Mouse (Mus musculus) hindbrain, embryonic 16.5 days (tissue): ENCODE results near the gene Ehbp1. TPM values are rescaled to one million over a fixed set of nuclear protein-coding genes. Genes with fewer than 3 reads are reported as not detected.

Experiments used
- ATAC-seq: fragments of 200-750 bp; cut with Nextera tagmentation; 2 replicates; pipeline ENCODE4 v1.8.0; 2017; ENCODE audit warnings: moderate TSS enrichment, moderate library complexity
- H3K27ac ChIP-seq: fragments of 300-500 bp; sonication (generic); 2 replicates; pipeline ENCODE4 v1.5.1; 2014; ENCODE audit warnings: low read depth, mild to moderate bottlenecking, control low read depth, low read length, moderate library complexity
- H3K27me3 ChIP-seq: fragments of 300-500 bp; sonication (generic); replicated peaks from 2 replicates; pipeline ENCODE4 v1.6.1; 2014; ENCODE audit warnings: low read length; ENCODE audit not compliant: control insufficient read depth, insufficient read depth
- H3K36me3 ChIP-seq: fragments of 300-500 bp; sonication (generic); 2 replicates; pipeline ENCODE4 v1.6.1; 2014; ENCODE audit warnings: mild to moderate bottlenecking, low read length, moderate library complexity, mixed read lengths; ENCODE audit not compliant: control insufficient read depth, insufficient read depth
- H3K4me1 ChIP-seq: fragments of 300-500 bp; sonication (generic); 2 replicates; pipeline ENCODE4 v1.6.1; 2014; ENCODE audit warnings: low read depth, low read length; ENCODE audit not compliant: control insufficient read depth, insufficient read depth
- H3K4me2 ChIP-seq: fragments of 300-500 bp; sonication (generic); 2 replicates; pipeline ENCODE4 v1.6.1; 2014; ENCODE audit warnings: mild to moderate bottlenecking, low read length, control low read depth, moderate library complexity
- H3K4me3 ChIP-seq: fragments of 300-500 bp; sonication (generic); 2 replicates; pipeline ENCODE4 v1.5.1; 2014; ENCODE audit warnings: mild to moderate bottlenecking, low read length, control low read depth, moderate library complexity
- H3K9ac ChIP-seq: fragments of 300-500 bp; sonication (generic); 2 replicates; pipeline ENCODE4 v1.6.1; 2014; ENCODE audit warnings: low read depth, mild to moderate bottlenecking, control low read depth, low read length, moderate library complexity
- H3K9me3 ChIP-seq: fragments of 300-500 bp; sonication (generic); 2 replicates; pipeline ENCODE4 v1.6.1; 2014; ENCODE audit warnings: mild to moderate bottlenecking, low read length, moderate library complexity; ENCODE audit not compliant: control insufficient read depth
- WGBS: fragments of 180-500 bp; shearing (Covaris S2); extraction: QIAGEN DNeasy Blood & Tissue Kit; methylation state at CpG from one replicate; pipeline ENCODE4 v1.1.7; 2014; 5-methylcytosine and 5-hydroxymethylcytosine counted together
- polyA plus RNA-seq: library from polyadenylated mRNA; unstranded; fragments of >200 nt; fragmentation: Nextera tagmentation; extraction: Ambion mirVana; gene quantifications from 2 replicates; pipeline ENCODE4 v1.2.1, GENCODE M21; 2015

The Ehbp1 gene
- polyA plus RNA-seq, 1 experiment from 2014 or later: 20.1 TPM

- H3K4me1 ChIP-seq: peaks cover 17% of the 10 kb centered on the region
- H3K36me3 ChIP-seq: no peaks in the 10 kb centered on the region
- WGBS: 4% methylated on average over 20 of the region's 20 CpGs
- H3K9me3 ChIP-seq: peaks cover 2% of the 10 kb centered on the region
- H3K27ac ChIP-seq: no peak overlapping the region
- H3K4me3 ChIP-seq: no peak overlapping the region; the same call in 1 of the 2 replicates
- ATAC-seq: no peak
- peaks cover 47% of the 10 kb centered on the region for H3K27me3 ChIP-seq
- no peak overlapping the region for H3K9ac ChIP-seq
- no peak overlapping the region; the same call in 1 of the 2 replicates for H3K4me2 ChIP-seq
Observed at GRCm38 (mm10) chr11:21997561-21998140, 344.4 kb downstream of the Ehbp1 start.

- no peak overlapping the region; the same call in 1 of the 2 replicates for H3K9ac ChIP-seq
- ATAC-seq: peak; percentile 34
- H3K36me3 ChIP-seq: no peaks in the 10 kb centered on the region
- 1% methylated on average over 54 of the region's 63 CpGs for WGBS
- H3K4me3 ChIP-seq: peak overlapping the region; percentile 27
- peaks cover 15% of the 10 kb centered on the region for H3K4me1 ChIP-seq
- H3K4me2 ChIP-seq: peak overlapping the region; percentile 49
- peaks cover 44% of the 10 kb centered on the region for H3K27me3 ChIP-seq
- peaks cover 2% of the 10 kb centered on the region for H3K9me3 ChIP-seq
- H3K27ac ChIP-seq: no peak overlapping the region
Observed at GRCm38 (mm10) chr11:21996661-21997560, 345.2 kb downstream of the Ehbp1 start.

- H3K4me2 ChIP-seq: peak overlapping the region; percentile 49
- no peak overlapping the region for H3K27ac ChIP-seq
- H3K4me1 ChIP-seq: peaks cover 10% of the 10 kb centered on the region; the same call in 1 of the 2 replicates
- H3K4me3 ChIP-seq: peak overlapping the region; percentile 27; the same call in 1 of the 2 replicates
- no peaks in the 10 kb centered on the region for H3K36me3 ChIP-seq
- H3K27me3 ChIP-seq: peaks cover 42% of the 10 kb centered on the region
- peaks cover 2% of the 10 kb centered on the region for H3K9me3 ChIP-seq
- no peak overlapping the region for H3K9ac ChIP-seq
- no peak for ATAC-seq
- WGBS: 2% methylated on average over 13 of the region's 13 CpGs
Observed at GRCm38 (mm10) chr11:21996325-21996647, 345.8 kb downstream of the Ehbp1 start.

GRCm38 (mm10) chr11:21995534-21996324 lies 346.4 kb downstream of the Ehbp1 start:
- Histone ChIP-seq H3K27me3 (peaks cover 47% of the 10 kb centered on the region), H3K36me3 (no peaks in the 10 kb centered on the region), H3K4me2 (0 out of 2 replicates have a peak overlapping the region, but pooled peaks have one; percentile 49), H3K9ac (no peak overlapping the region), H3K9me3 (peaks cover 2% of the 10 kb centered on the region), H3K4me1 (peaks cover 10% of the 10 kb centered on the region; the same call in 1 of the 2 replicates), H3K27ac (no peak overlapping the region), H3K4me3 (no peak overlapping the region)
- 3% methylated on average over 27 of the region's 27 CpGs for WGBS
- no peak for ATAC-seq

GRCm38 (mm10) chr11:21994377-21995370 lies 347.4 kb downstream of the Ehbp1 start:
- peaks cover 10% of the 10 kb centered on the region; the same call in 1 of the 2 replicates for H3K4me1 ChIP-seq
- WGBS: 2% methylated on average over 34 of the region's 34 CpGs
- no peak overlapping the region for H3K9ac ChIP-seq
- no peak overlapping the region for H3K4me2 ChIP-seq
- H3K4me3 ChIP-seq: no peak overlapping the region
- H3K36me3 ChIP-seq: no peaks in the 10 kb centered on the region
- ATAC-seq: no peak
- H3K27me3 ChIP-seq: peaks cover 44% of the 10 kb centered on the region
- H3K27ac ChIP-seq: no peak overlapping the region
- H3K9me3 ChIP-seq: peaks cover 2% of the 10 kb centered on the region

- 0 out of 2 replicates have a peak, but pooled peaks have one; percentile 6 for ATAC-seq
- Histone ChIP-seq H3K4me1 (peaks cover 10% of the 10 kb centered on the region; the same call in 1 of the 2 replicates), H3K9me3 (peaks cover 2% of the 10 kb centered on the region), H3K36me3 (no peaks in the 10 kb centered on the region), H3K27ac (no peak overlapping the region), H3K4me3 (no peak overlapping the region; the same call in 1 of the 2 replicates), H3K27me3 (peaks cover 41% of the 10 kb centered on the region), H3K9ac (no peak overlapping the region), H3K4me2 (no peak overlapping the region; the same call in 1 of the 2 replicates)
- under 1% methylated on average over 44 of the region's 47 CpGs for WGBS
Observed at GRCm38 (mm10) chr11:21993597-21994376, 348.3 kb downstream of the Ehbp1 start.

GRCm38 (mm10) chr11:21992761-21993596 lies 349.1 kb downstream of the Ehbp1 start:
- ATAC-seq: 0 out of 2 replicates have a peak, but pooled peaks have one; percentile 15

More at GRCm38 (mm10) chr11:21992761-21993596, 349.1 kb downstream of the Ehbp1 start:
- Histone ChIP-seq H3K9me3 (peaks cover 2% of the 10 kb centered on the region), H3K27me3 (peaks cover 37% of the 10 kb centered on the region), H3K4me2 (no peak overlapping the region; the same call in 1 of the 2 replicates), H3K9ac (no peak overlapping the region), H3K4me1 (peaks cover 10% of the 10 kb centered on the region; the same call in 1 of the 2 replicates), H3K4me3 (no peak overlapping the region; the same call in 1 of the 2 replicates), H3K36me3 (no peaks in the 10 kb centered on the region), H3K27ac (no peak overlapping the region)
- 2% methylated on average over 77 of the region's 96 CpGs for WGBS
